Mouse (Mus musculus): Measurements from ENCODE around the gene Kpna1. TPM values are rescaled to one million over a fixed set of nuclear protein-coding genes. Genes with fewer than 3 reads are reported as not detected.

Kpna1 gene
- total and polyA plus RNA-seq, 3 experiments: 24.5 to 34.9 TPM; not detected in 1

DNA sequence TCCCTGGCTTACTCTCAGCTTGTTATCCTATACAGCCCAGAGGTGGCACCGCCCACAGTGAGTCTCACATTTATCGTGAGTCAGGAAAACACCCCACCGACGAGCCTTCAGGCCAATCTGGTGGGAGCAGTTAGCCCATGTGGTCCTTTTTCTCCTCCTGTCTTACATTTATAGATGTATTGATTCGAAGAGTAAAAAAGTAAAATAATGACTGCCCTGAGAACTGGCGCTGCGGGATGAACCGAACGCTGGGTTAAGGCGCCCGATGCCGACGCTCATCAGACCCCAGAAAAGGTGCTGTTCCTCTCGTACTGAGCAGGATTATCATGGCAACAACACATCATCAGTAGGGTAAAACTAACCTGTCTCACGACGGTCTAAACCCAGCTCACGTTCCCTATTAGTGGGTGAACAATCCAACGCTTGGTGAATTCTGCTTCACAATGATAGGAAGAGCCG is 2.8 kb downstream of the Kpna1 start:
- H3K4me1 ChIP-seq (ENCODE audit: control insufficient read depth in 1 of 2, insufficient read depth in 2 of 2, low read length in 2 of 2): peaks cover 0 to 6% of the 10 kb centered on the region in 2 experiments; a peak in 3 of 4 replicates
- H3K36me3 ChIP-seq (ENCODE audit: control insufficient read depth in 1 of 2, insufficient read depth in 2 of 2, low read length in 2 of 2): peaks cover 0 to 20% of the 10 kb centered on the region in 2 experiments; a peak in 2 of 4 replicates
- no peak overlapping the region for H3K27ac ChIP-seq (ENCODE audit: control insufficient read depth, low read depth, low read length)
- DNase-seq (ENCODE audit: low read depth, low spot score): peak; percentile 100
- H3K9me3 ChIP-seq (replicated peaks; ENCODE audit: insufficient read depth, low read length): no peaks in the 10 kb centered on the region
- peak overlapping the region; percentile 14 for H3K9ac ChIP-seq (ENCODE audit: control insufficient read depth, low read depth, low read length, poor library complexity, severe bottlenecking)
- H3K27me3 ChIP-seq (ENCODE audit: control insufficient read depth in 1 of 2, insufficient read depth in 2 of 2, low read length in 2 of 2): no peaks in the 10 kb centered on the region
- TF ChIP-seq RAD21 (IDR thresholded peaks at IDR 0.05; ENCODE audit: low read depth, low read length): no peak
- peak; percentile 74 for TF ChIP-seq MYC (IDR thresholded peaks at IDR 0.05; ENCODE audit: low read depth, low read length)
- TF ChIP-seq SIN3A (IDR thresholded peaks at IDR 0.05; ENCODE audit: low read length): peak; percentile 68
- peak; percentile 2; the same call in 1 of the 2 replicates for TF ChIP-seq GATA1 (IDR thresholded peaks at IDR 0.05; ENCODE audit: low read depth, low read length)
- TF ChIP-seq KAT2A (conservative IDR thresholded peaks at IDR 0.05; ENCODE audit: low read depth, low read length): no peak
- no peak for TF ChIP-seq USF2 (IDR thresholded peaks at IDR 0.05; ENCODE audit: borderline replicate concordance in 1 of 2, insufficient read depth in 1 of 2, low read depth in 1 of 2, low read length in 2 of 2)
- peak; percentile 91 for TF ChIP-seq CHD1 (IDR thresholded peaks at IDR 0.05; ENCODE audit: low read depth, low read length)
- 0 out of 2 replicates have a peak, but pooled peaks have one; percentile 51 for TF ChIP-seq MAZ (IDR thresholded peaks at IDR 0.05; ENCODE audit: low read depth, low read length)
- TF ChIP-seq MYB (IDR thresholded peaks at IDR 0.05; ENCODE audit: low read depth, low read length): no peak
- peak; percentile 5; the same call in 1 of the 2 replicates for TF ChIP-seq BHLHE40 (IDR thresholded peaks at IDR 0.05; ENCODE audit: borderline replicate concordance, low read depth, low read length)
- TF ChIP-seq POLR2AphosphoS5 (IDR thresholded peaks at IDR 0.05; ENCODE audit: borderline replicate concordance, low read depth, low read length): peak; percentile 67; the same call in 1 of the 2 replicates
- no peak for TF ChIP-seq CHD2 (IDR thresholded peaks at IDR 0.05; ENCODE audit: low read length)
- TF ChIP-seq EP300 (IDR thresholded peaks at IDR 0.05; ENCODE audit: low read depth in 1 of 2, low read length in 2 of 2): 0 out of 4 replicates have a peak, but pooled peaks of 1 of the 2 experiments have one; percentile 32
- TF ChIP-seq MXI1 (IDR thresholded peaks at IDR 0.05; ENCODE audit: low read depth, low read length): peak; percentile 70
- peak; percentile 72; the same call in 1 of the 2 replicates for TF ChIP-seq ZMIZ1 (IDR thresholded peaks at IDR 0.05; ENCODE audit: low read depth, low read length)
- 0 out of 2 replicates have a peak, but pooled peaks have one; percentile 27 for TF ChIP-seq GABPA (IDR thresholded peaks at IDR 0.05; ENCODE audit: low read depth, low read length)
- TF ChIP-seq UBTF (IDR thresholded peaks at IDR 0.05; ENCODE audit: borderline replicate concordance, insufficient read depth, low read depth, low read length): 0 out of 2 replicates have a peak, but pooled peaks have one; percentile 96
- TF ChIP-seq POLR2AphosphoS2 (IDR thresholded peaks at IDR 0.05; ENCODE audit: low read length): no peak; the same call in 1 of the 2 replicates
- TF ChIP-seq NELFE (IDR thresholded peaks at IDR 0.05; ENCODE audit: low read depth, low read length): peak; percentile 56
- TF ChIP-seq USF1 (IDR thresholded peaks at IDR 0.05; ENCODE audit: low read depth, low read length): peak; percentile 75
- TF ChIP-seq POLR2A (IDR thresholded peaks at IDR 0.05; ENCODE audit: control insufficient read depth in 1 of 2, insufficient read depth in 1 of 2, low read depth in 1 of 2, low read length in 2 of 2, poor library complexity in 1 of 2): peak; percentile 48 to 71; a peak in 3 of 4 replicates
- TF ChIP-seq ZNF384 (IDR thresholded peaks at IDR 0.05; ENCODE audit: low read depth, low read length): 0 out of 2 replicates have a peak, but pooled peaks have one; percentile 34
- 0 out of 2 replicates have a peak, but pooled peaks have one; percentile 7 for TF ChIP-seq TAL1 (IDR thresholded peaks at IDR 0.05; ENCODE audit: low read length)
- TF ChIP-seq TBP (IDR thresholded peaks at IDR 0.05; ENCODE audit: low read depth, low read length): peak; percentile 62; the same call in 1 of the 2 replicates
- TF ChIP-seq TCF12 (IDR thresholded peaks at IDR 0.05; ENCODE audit: low read depth, low read length): 0 out of 2 replicates have a peak, but pooled peaks have one; percentile 5
- TF ChIP-seq ETS1 (IDR thresholded peaks at IDR 0.05; ENCODE audit: low read depth, low read length): 0 out of 2 replicates have a peak, but pooled peaks have one; percentile 34
- no peak for TF ChIP-seq MAFK (IDR thresholded peaks at IDR 0.05; ENCODE audit: borderline replicate concordance, low read depth, low read length)
- TF ChIP-seq MAX (IDR thresholded peaks at IDR 0.05; ENCODE audit: low read length): peak; percentile 58
- H3K4me3 ChIP-seq (ENCODE audit: control insufficient read depth in 1 of 2, insufficient read depth in 1 of 2, low read depth in 2 of 2, low read length in 2 of 2): peak overlapping the region; percentile 0 to 4; a peak in 3 of 4 replicates
- peaks cover 30% of the 10 kb centered on the region for H3K79me2 ChIP-seq (ENCODE audit: control insufficient read depth, insufficient read depth, low read length, poor library complexity)
